Mouse (Mus musculus) megakaryocyte, embryonic 14.5 days (primary cell): ENCODE data around the gene B3galnt2. TPM values are rescaled to one million over a fixed set of nuclear protein-coding genes. Genes with fewer than 3 reads are reported as not detected.
"Not testable (repeated sequence)": the region's sequence is repeated elsewhere in the genome, so short reads cannot be mapped to it uniquely, and the experiment has no call there.

Source experiments
- H3K27me3 ChIP-seq: replicated peaks from 2 replicates; pipeline ENCODE3; 2012; ENCODE audit warnings: inconsistent platforms
- H3K36me3 ChIP-seq: replicated peaks from 2 replicates; pipeline ENCODE3; 2012; ENCODE audit warnings: low read length, inconsistent platforms, mixed read lengths
- H3K4me1 ChIP-seq: 2 replicates; pipeline ENCODE4 v1.6.1; 2012; ENCODE audit warnings: inconsistent platforms
- H3K4me3 ChIP-seq: replicated peaks from 2 replicates; pipeline ENCODE3; 2012; ENCODE audit warnings: moderate library complexity, mild to moderate bottlenecking, inconsistent platforms
- H3K9me3 ChIP-seq: 2 replicates; pipeline ENCODE4 v1.6.1; 2012; ENCODE audit warnings: inconsistent platforms
- FLI1 ChIP-seq: IDR thresholded peaks from 2 replicates; pipeline ENCODE4 v1.6.1; 2012; ENCODE audit warnings: low read length, inconsistent platforms, mixed read lengths
- GATA1 ChIP-seq: IDR thresholded peaks from 3 replicates; pipeline ENCODE4 v1.6.1; 2012; ENCODE audit warnings: mixed read lengths, low read length, inconsistent platforms, borderline replicate concordance
- polyA plus RNA-seq: library from polyadenylated mRNA; stranded (reverse); fragments of >175 nt; gene quantifications from 2 replicates; pipeline ENCODE4 v1.2.3, GENCODE M21; 2012; ENCODE audit warnings: low replicate concordance; ENCODE audit not compliant: insufficient read depth

Gene B3galnt2
- polyA plus RNA-seq, 1 experiment = 7.6 TPM

DNA sequence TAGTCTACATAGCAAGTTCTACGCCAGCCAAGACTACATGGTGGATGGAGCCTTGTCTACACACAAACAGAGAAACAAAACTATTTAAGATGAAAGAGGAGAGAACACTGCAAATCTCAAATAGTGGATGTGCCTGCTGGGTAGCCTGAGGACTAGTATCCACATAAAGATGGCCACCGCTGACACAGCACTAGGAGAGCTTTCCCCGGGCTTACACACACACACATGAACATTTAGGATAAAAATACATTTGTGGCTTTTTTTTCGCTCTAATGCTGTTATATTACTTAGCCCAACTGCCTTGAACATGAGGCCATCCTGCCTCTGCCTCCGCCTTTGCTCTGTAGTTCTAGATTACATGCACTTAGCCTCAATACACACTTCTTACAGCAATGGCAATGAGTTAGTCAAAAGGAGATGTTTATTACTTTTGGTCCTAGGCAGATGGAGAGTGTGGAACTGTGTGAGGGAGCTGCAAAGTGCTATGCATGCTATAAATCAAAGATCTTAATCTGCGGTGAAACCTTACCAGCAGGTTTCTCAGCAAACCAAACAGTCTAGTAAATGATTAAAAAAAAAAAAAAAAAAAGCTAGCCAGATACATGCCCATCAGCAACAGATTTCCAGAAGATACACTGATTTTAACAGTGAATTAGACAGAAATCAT lies 72.0 kb downstream of the B3galnt2 start:
- TF ChIP-seq GATA1 (no peak), FLI1 (no peak)
- Histone ChIP-seq H3K4me1 (peaks cover 31% of the 10 kb centered on the region), H3K4me3 (no peak overlapping the region), H3K27me3 (no peaks in the 10 kb centered on the region), H3K36me3 (peaks cover 54% of the 10 kb centered on the region), H3K9me3 (no peaks in the 10 kb centered on the region)

DNA sequence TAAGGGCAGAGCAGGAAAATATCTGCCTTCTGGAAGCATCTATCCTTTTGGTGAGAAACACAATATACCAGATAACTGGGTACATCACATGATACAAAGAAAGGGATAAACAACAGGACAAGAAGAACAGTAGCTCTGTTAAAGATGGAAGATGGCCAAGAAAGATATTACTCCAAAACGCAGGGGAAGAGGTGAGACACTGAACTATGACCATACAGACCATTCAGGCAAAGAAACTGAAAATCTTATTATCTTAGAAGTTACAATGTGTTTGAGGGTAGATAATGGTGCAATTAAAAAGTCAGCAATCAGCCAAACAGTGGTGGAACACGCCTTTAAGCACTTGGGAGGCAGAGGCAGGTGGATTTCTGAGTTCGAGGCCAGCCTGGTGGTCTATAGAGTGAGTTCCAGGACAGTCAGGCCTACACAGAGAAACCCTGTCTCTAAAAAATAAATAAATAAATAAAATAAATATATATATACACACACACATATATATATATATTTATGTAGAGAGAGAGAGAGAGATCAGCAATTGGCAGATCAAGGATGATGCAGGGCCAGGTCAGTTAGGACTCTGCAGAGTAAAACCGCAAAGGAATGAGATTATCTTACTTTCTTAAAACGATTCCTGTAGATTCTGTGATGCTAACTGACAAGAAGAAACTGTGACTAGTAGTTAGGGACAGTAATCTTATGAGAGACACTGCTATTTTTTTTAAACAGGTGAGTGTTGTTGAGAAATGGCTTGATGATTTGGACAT lies 79.2 kb downstream of the B3galnt2 start:
- peaks cover 29% of the 10 kb centered on the region for H3K36me3 ChIP-seq
- H3K4me3 ChIP-seq = peak overlapping the region; percentile 80
- peaks cover 83% of the 10 kb centered on the region for H3K4me1 ChIP-seq
- TF ChIP-seq GATA1 = no peak
- no peaks in the 10 kb centered on the region for H3K9me3 ChIP-seq
- no peaks in the 10 kb centered on the region for H3K27me3 ChIP-seq

DNA sequence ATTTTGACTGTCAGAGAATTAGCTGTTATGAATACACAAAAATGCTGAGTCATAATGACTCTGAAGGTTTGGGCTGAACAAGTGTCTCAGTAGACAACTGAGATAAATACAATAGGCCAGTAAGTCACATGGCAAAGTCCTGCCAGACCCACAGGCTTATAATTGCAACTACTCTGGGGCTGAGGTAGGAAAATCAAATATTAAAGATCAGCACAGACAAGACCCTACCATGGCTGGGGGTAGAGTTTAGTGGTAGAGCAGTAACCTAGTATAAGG lies 79.7 kb downstream of the B3galnt2 start:
- TF ChIP-seq FLI1 (no peak), GATA1 (no peak)
- Histone ChIP-seq H3K4me1 (peaks cover 87% of the 10 kb centered on the region), H3K36me3 (peaks cover 24% of the 10 kb centered on the region), H3K9me3 (no peaks in the 10 kb centered on the region), H3K4me3 (peak overlapping the region; percentile 80), H3K27me3 (no peaks in the 10 kb centered on the region)

DNA sequence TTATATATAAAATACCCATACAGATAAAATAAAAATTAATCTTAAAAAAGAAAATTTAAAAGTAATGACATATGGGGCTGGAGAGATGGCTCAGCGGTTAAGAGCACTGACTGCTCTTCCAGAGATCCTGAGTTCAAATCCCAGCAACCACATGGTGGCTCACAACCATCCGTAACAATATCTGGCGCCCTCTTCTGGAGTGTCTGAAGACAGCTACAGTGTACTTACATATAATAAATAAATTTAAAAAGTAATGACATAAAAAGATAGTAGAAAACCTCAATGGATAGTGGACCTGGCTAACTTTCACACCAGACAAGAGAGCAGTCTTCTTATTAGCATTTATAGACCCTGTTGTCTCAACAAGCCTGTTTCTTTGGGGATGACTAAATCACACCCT lies 81.1 kb downstream of the B3galnt2 start:
- Histone ChIP-seq H3K4me1 (peaks cover 80% of the 10 kb centered on the region), H3K36me3 (peaks cover 14% of the 10 kb centered on the region)
- not testable (repeated sequence) for H3K4me3 ChIP-seq, H3K27me3 ChIP-seq, H3K9me3 ChIP-seq

DNA sequence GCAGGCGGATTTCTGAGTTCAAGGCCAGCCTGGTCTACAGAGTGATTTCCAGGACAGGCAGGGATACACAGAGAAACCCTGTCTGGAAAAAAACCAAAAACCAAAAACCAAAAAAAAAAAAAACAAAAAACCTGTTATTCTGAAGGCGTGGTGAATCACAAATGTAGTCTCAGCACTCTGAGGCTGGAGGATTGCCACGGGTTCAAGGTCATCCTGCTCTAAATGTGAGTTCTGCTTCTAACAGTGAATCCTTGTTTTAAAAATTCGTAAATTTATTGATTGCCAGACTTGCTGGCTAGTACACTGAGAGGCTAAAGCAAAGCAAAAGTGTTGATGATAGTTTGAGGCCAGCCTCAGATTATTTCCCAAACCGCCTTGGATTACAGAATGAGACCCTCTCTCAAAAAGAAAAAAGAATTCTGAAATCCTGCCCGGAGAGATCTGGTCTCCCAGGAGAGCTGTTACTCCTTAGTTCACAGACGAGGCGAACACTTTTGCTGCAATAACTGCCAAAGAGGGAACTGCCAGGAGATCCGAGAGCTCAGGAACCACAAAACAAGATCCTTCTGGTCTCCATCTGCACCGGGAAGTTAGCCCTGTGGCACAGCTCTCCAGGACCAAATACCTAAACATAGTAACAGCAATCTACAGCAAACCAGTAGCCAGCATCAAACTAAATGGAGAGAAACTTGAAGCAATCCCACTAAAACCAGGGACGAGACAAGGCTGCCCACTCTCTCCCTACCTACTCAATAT lies 81.8 kb downstream of the B3galnt2 start:
- TF ChIP-seq GATA1 = no peak
- no peak for TF ChIP-seq FLI1
- Histone ChIP-seq H3K36me3 (peaks cover 11% of the 10 kb centered on the region), H3K4me3 (no peak overlapping the region), H3K9me3 (no peaks in the 10 kb centered on the region), H3K4me1 (peaks cover 79% of the 10 kb centered on the region), H3K27me3 (no peaks in the 10 kb centered on the region)

DNA sequence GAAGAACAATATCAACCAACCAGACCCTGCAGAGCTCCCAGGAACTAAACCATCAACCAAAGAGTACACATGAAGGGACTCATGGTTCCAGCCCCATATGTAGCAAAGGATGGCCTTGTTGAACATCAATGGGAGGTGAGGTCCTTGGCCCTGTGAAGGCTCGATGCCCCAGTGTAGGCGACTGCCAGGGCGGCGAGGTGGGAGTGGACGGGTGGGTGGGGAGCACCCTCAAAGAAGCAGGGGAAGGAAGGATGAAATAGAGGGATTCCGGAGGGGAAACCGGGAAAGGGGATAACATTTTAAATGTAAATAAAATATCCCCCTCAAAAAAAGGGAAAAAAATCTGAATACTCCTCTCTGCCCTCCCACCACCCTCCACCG lies 84.6 kb downstream of the B3galnt2 start:
- Histone ChIP-seq H3K9me3 (no peaks in the 10 kb centered on the region), H3K4me3 (peak overlapping the region; percentile 98), H3K36me3 (no peaks in the 10 kb centered on the region), H3K4me1 (peaks cover 67% of the 10 kb centered on the region), H3K27me3 (no peaks in the 10 kb centered on the region)
- TF ChIP-seq FLI1 (no peak), GATA1 (no peak)

DNA sequence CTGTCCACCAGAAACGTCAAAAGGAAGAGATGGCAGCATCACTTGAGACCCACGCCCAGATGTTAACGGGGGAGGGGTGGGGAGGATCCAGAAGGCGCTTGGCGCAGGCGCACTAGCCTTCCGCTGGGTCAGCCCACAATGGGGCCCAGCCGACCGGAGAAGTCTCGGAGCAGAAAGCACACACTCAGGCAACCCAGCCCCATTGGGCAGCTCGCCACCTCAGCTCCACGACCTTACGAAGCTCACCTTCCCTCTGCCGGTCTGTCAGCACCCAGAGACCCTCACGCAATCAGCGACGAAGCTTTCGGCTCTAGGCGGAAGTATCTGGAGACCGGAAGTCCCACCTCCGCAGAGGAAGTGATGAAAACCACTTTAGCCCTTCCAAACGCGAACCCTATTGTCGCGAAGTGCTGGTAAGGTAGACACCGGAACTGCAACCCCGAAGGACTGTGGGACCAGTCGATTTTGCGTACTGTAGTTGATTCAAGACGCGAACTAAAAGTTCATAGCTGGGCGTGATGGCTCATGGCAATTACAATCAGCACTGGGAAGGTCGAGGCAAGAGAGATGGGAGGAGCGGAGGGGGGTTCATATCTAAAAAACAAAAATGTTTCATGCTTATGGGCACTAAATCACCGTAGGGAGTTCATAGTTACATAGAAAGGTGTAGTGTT lies 85.2 kb downstream of the B3galnt2 start, which contains the start of gene Tbce:
Gene Tbce (minus strand): TSS at position 347 of the 674 bp plus-strand sequence.
- H3K36me3 ChIP-seq = no peaks in the 10 kb centered on the region
- TF ChIP-seq GATA1 (no peak), FLI1 (peak; percentile 89)
- no peaks in the 10 kb centered on the region for H3K27me3 ChIP-seq
- H3K4me1 ChIP-seq = peaks cover 66% of the 10 kb centered on the region
- peak within 1 kb of the TSS; percentile 98 for H3K4me3 ChIP-seq
- no peaks in the 10 kb centered on the region for H3K9me3 ChIP-seq

DNA sequence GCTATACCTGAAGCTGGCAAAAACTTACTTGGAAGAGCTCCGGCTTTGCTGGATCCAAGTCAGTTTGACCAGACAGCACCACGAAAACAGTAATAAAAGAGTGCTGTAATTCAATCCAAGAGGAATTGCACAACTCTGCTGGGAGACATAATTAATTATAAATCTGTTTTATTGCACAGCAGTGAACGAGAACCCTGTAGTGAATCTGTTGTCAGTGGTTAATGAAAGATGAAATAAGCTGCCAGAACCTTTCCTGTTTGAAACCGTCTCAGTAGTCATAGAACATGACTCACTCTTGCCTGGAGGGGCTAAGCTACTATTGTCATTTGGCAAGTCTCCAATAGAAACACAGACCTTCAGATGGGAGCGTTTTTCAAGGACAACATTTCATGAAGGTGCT lies 85.9 kb downstream of the B3galnt2 start:
- no peaks in the 10 kb centered on the region for H3K27me3 ChIP-seq
- no peaks in the 10 kb centered on the region for H3K9me3 ChIP-seq
- peaks cover 61% of the 10 kb centered on the region for H3K4me1 ChIP-seq
- peak overlapping the region; percentile 98 for H3K4me3 ChIP-seq
- H3K36me3 ChIP-seq = no peaks in the 10 kb centered on the region
- TF ChIP-seq GATA1 (no peak), FLI1 (no peak)

DNA sequence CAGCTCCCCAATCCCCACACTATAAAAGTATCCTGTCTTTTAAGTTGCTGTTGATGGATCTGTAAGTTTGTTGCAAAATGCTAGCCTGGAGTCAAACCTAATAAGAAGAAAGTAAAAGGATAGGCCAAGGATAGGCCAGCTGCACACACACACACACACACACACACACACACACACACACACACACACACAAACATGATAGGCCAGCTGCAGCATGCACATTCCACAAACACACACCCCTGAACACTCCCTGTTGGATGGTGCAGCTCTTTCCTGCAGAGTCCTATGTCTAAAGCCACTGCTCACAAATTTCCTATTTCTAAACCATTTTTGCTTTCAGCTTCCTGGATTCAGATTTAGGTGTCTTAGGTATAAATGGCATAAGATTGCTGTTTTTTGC lies 89.6 kb downstream of the B3galnt2 start:
- peaks cover 29% of the 10 kb centered on the region for H3K36me3 ChIP-seq
- H3K4me1 ChIP-seq = peaks cover 39% of the 10 kb centered on the region
- H3K9me3 ChIP-seq = no peaks in the 10 kb centered on the region
- no peak overlapping the region for H3K4me3 ChIP-seq
- H3K27me3 ChIP-seq = no peaks in the 10 kb centered on the region
- TF ChIP-seq FLI1 (no peak), GATA1 (no peak)
